In genomic region chr4:125199281-125199680, GRCm38 (mm10) we compare ENCODE assay signal across 23 mouse cellular contexts.
DNase-seq lines count a peak whose midpoint lies in the region; ATAC-seq lines count a peak whose summit lies in the region.
"Had no signal": no experiment of that assay in that cellular context is flagged by ENCODE, and none has a peak within 500 bp of the region (broad histone marks: within the 10 kb centered on the region; RNA-seq: fewer than 3 reads in every experiment).

No protein-coding gene starts in this region.

- H3K9me3 ChIP-seq in midbrain, embryonic 14.5 days (ENCODE audit: control insufficient read depth, low read length) = no peaks in the 10 kb centered on the region
- H3K9me3 ChIP-seq in midbrain, embryonic 16.5 days (replicated peaks; ENCODE audit: control insufficient read depth, low read length, poor library complexity, severe bottlenecking) = no peaks in the 10 kb centered on the region
- H3K9me3 ChIP-seq: embryonic facial prominence, embryonic 12.5 days; embryonic facial prominence, embryonic 15.5 days; forebrain, embryonic 10.5 days; forebrain, embryonic 12.5 days had no signal

- H3K4me1 ChIP-seq in midbrain, embryonic 14.5 days (ENCODE audit: control insufficient read depth, insufficient read depth, low read length) = peaks cover 15% of the 10 kb centered on the region; the same call in 1 of the 2 replicates
- peaks cover 9% of the 10 kb centered on the region for H3K4me1 ChIP-seq in midbrain, embryonic 16.5 days (ENCODE audit: control insufficient read depth, insufficient read depth, low read length)
- H3K4me1 ChIP-seq: embryonic facial prominence, embryonic 15.5 days had no signal

- intact Hi-C loops in left cerebral cortex, postnatal 10 days (cut with DNase I) = no loop called here

- H3K36me3 ChIP-seq in midbrain, embryonic 14.5 days (ENCODE audit: control insufficient read depth, insufficient read depth, low read length) = no peaks in the 10 kb centered on the region
- no peaks in the 10 kb centered on the region for H3K36me3 ChIP-seq in midbrain, embryonic 16.5 days (ENCODE audit: control insufficient read depth, insufficient read depth, low read length)
- H3K36me3 ChIP-seq: embryonic facial prominence, embryonic 12.5 days; embryonic facial prominence, embryonic 15.5 days; forebrain, embryonic 10.5 days; forebrain, embryonic 12.5 days had no signal

- no peak overlapping the region for H3K4me3 ChIP-seq in midbrain, embryonic 14.5 days (replicated peaks; ENCODE audit: low read depth, low read length)
- H3K4me3 ChIP-seq in midbrain, embryonic 16.5 days (ENCODE audit: low read depth, low read length) = no peak overlapping the region
- H3K4me3 ChIP-seq: embryonic facial prominence, embryonic 12.5 days; embryonic facial prominence, embryonic 15.5 days; erythroblast, embryonic 14.5 days; forebrain, embryonic 10.5 days; forebrain, embryonic 12.5 days had no signal

- ATAC-seq in midbrain, embryonic 14.5 days (ENCODE audit: low FRiP score, low TSS enrichment) = no peak
- ATAC-seq in midbrain, embryonic 16.5 days = no peak
- ATAC-seq: forebrain, embryonic 14.5 days; forebrain, embryonic 16.5 days had no signal

- H3K9ac ChIP-seq in midbrain, embryonic 14.5 days (replicated peaks; ENCODE audit: low read length) = no peak overlapping the region
- no peak overlapping the region for H3K9ac ChIP-seq in midbrain, embryonic 16.5 days (ENCODE audit: low read depth, low read length)
- H3K9ac ChIP-seq: embryonic facial prominence, embryonic 12.5 days; embryonic facial prominence, embryonic 15.5 days; forebrain, embryonic 12.5 days had no signal

- 10% methylated on average over 5 of the region's 5 CpGs for WGBS in midbrain, embryonic 14.5 days
- WGBS in midbrain, embryonic 16.5 days = 24% methylated on average over 5 of the region's 5 CpGs

- H3K4me2 ChIP-seq in midbrain, embryonic 14.5 days (ENCODE audit: low read length) = no peak overlapping the region
- H3K4me2 ChIP-seq in midbrain, embryonic 16.5 days (ENCODE audit: low read length) = no peak overlapping the region
- H3K4me2 ChIP-seq: embryonic facial prominence, embryonic 12.5 days; embryonic facial prominence, embryonic 15.5 days; forebrain, embryonic 12.5 days had no signal

- H3K27ac ChIP-seq in midbrain, embryonic 14.5 days (replicated peaks; ENCODE audit: low read depth, low read length) = no peak overlapping the region
- H3K27ac ChIP-seq in midbrain, embryonic 16.5 days (ENCODE audit: low read length) = no peak overlapping the region
- H3K27ac ChIP-seq: embryonic facial prominence, embryonic 12.5 days; embryonic facial prominence, embryonic 15.5 days; forebrain, embryonic 10.5 days; forebrain, embryonic 12.5 days had no signal

- H3K27me3 ChIP-seq in midbrain, embryonic 14.5 days (ENCODE audit: control insufficient read depth, insufficient read depth, low read length) = no peaks in the 10 kb centered on the region
- H3K27me3 ChIP-seq in midbrain, embryonic 16.5 days (ENCODE audit: control insufficient read depth, insufficient read depth, low read depth, low read length) = peaks cover 5% of the 10 kb centered on the region

- DNase-seq in midbrain, embryonic 14.5 days = peak; percentile 41
- DNase-seq in retina, embryonic 14.5 days (ENCODE audit: low spot score) = peak; percentile 66
- DNase-seq in retina, postnatal 7 days (ENCODE audit: low read depth, low spot score) = peak; percentile 42
- DNase-seq in thymus, adult 18-20 months = no peak
- no peak for DNase-seq in left cerebral cortex, postnatal 10 days (ENCODE audit: extremely low spot score in 1 of 2, low spot score in 2 of 2)
- DNase-seq: adrenal gland, adult 2 months; adrenal gland, postnatal 10 days; adrenal gland, postnatal 25 days; cerebellum, adult 11 months; cerebellum, adult 18-20 months; cerebellum, adult 8-10 months; cerebellum, adult 9-11 months; cerebellum, postnatal 14 days; cerebellum, postnatal 36 days; embryo, embryonic 11 days had no signal

Comparison
In these comparisons a context has a peak if more than half of its experiments do, and no peak if none do; other contexts are left out.
1. DNase-seq: peak in midbrain, embryonic 14.5 days (single experiment), retina, embryonic 14.5 days (single experiment) and retina, postnatal 7 days (single experiment); none in thymus, adult 18-20 months (0 of 2) and left cerebral cortex, postnatal 10 days (0 of 2).